Mouse (Mus musculus) retina, adult 2 months (tissue): Measurements from ENCODE around the gene Serpina3j.
"Not testable (repeated sequence)": the region's sequence is repeated elsewhere in the genome, so short reads cannot be mapped to it uniquely, and the experiment has no call there.

ENCODE experiments used
- DNase-seq: peaks from one replicate; pipeline ENCODE4 v3.0.0-alpha.2; 2012; ENCODE audit warnings: low read depth, low spot score

The Serpina3j gene

DNA sequence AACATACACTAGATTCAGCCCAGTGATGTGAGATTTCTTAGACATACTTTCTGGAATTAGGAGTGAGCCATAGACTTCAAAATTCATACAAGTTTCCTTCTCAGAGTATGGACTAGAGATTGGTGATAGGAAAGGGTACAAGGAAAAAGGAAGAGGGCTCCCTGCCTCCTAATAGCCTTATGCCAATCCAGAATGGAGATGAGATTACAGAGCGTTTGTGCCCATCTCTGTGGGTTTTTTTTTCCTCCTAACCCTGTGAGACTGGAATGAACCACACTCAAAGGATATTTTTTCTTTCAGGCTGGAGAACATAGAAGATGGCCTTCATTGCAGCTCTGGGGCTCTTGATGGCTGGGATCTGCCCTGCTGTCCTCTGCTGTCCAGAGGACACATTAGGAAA lies at the start of gene Serpina3j:
Gene Serpina3j (plus strand): TSS at position 301 of the 400 bp plus-strand sequence.
- DNase-seq: no peak

DNA sequence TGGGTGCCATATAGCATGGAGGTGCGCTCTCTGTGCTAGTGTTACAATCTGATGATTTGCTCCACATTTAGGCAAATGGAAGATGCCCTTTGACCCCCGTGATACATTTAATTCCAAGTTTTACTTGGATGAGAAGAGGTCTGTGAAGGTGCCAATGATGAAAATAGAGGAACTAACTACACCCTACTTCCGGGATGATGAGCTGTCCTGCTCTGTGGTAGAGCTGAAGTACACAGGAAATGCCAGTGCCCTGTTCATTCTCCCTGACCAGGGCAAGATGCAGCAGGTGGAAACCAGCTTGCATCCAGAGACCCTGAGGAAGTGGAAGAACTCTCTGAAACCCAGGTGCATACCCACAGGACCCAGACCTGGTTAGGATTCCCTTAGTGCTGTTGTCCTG lies 48.0 kb upstream of the Serpina3j start:
- DNase-seq: no peak

DNA sequence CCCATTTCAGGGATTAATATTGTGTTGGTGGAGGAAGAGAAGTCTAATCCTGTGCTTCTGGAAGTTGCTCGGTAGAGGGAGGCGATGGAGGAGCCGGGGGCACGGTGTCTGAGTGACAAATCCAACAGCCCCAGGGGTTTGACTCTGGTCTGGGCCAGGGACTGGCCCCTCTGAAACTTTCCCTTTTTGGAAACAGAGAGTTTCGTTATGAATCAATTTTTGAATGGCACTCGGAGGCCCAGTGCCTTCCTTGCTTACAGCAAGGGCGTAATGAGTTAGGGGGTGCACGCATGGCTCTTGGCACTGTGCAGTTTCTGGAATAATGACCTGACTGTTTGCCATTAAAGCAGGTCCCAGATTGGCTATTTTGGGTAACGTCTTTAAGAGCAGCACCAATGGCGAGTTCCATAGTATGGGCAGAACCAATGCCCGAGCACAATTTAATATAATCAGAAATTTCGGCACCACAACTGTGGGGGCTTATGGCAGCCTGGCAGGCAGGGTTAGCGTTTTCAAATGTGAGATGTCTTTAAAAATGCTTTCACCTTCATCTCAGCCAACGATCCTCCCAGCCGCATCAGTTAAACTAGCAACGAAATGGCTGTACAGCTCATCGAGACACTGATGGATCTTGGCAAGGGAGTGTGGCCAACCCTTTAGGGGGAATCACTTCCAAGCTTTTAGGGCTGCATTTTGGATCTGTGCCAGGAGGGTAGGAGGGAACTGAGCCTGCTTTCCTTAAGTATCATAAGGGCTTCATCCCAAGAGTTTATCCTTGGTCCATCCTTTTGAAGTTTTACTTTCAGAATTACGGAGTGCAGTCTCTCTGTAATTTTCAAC lies 35.9 kb upstream of the Serpina3j start:
- no peak for DNase-seq

DNA sequence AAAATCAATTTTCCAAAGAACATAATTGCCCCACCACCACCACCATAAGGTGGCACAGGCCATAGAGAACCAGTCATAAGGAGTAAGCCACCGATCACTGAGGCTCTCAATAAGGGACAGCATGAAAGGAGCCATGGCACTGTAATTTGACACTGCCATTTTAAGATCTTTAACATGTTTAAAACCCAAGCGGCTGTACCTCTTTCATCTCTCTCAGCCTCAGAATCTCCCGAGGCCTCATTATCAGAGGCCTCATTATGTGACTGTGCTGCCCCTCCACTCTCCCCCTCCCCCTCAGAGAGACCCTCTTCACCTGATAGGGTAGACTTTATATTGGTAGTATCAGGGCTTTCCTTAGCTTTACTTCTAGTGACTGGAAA lies 35.3 kb upstream of the Serpina3j start:
- no peak for DNase-seq

DNA sequence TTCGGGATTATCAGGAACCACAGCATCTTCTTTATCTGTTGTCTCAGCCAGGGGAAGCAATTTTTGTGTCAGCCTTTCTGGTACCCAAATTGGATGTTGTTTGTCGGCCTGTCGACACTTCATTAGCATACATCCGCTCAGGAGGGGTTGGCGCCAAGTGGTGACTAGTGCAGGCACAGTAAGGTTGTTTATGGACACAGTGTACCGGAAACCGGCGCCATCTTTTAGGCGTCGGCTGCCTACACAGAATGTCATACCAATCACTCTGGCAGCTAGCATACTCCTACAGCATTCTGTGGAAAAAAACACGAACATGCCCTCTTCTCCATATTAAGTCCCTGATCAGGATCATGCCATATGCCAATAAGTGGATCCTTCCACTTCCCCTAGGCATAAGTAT lies 31.0 kb upstream of the Serpina3j start:
- DNase-seq: no peak

DNA sequence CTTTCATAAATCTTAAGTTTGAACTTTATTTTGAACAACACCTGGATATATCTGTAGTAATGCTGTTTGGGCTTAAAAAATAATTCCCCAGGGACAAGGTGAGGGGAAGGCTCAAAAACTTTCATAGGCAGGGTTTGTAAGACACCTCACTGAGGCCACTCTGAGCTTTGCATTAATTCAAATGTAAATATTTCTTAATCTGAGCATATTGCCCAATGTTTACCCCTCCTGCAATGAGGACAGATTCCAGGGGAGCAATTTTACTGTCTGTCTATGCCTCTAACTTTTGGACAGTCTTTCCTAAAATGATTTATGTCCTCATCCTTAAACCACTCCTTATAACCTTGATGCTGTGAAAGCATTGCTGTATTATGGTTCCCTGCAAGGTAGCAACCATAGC lies 26.0 kb upstream of the Serpina3j start:
- DNase-seq: no peak

DNA sequence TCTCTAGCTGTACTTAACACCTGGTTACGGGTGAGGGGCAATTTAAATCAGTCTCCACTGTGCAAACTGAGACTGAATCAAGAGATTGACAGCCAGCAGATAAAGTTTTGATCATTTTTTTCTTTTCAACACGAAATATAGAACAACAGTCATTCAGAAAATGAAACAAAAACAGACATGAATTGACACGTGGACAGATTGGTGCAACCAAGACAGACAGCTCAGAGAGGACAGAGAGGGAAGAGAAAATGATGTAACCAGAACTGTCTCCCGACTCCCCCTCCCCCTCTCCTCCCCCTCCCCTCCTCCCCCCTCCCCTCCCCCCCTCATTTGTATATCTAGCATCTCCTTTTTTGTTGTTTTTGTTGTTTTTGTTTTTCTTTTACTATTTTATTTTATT lies 24.5 kb upstream of the Serpina3j start:
- no peak for DNase-seq

DNA sequence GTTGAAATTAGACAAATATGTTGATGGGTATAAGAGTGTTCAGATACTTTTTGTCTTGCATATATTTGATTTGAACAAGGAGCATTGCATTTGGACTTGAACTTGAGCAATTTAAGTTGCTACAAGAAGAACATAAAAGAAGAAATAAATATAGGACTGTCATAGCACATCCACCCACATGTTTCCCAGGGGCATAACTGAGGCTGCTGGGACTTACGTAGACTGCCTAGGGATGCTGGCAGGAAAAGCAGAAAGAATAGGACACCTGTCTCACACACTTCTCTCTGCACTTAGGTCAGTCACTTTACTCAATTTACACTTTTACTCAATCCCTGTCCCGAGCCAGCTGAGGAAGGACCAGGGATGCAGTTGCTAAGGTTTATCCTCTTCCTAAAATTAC lies 20.4 kb upstream of the Serpina3j start:
- no peak for DNase-seq

DNA sequence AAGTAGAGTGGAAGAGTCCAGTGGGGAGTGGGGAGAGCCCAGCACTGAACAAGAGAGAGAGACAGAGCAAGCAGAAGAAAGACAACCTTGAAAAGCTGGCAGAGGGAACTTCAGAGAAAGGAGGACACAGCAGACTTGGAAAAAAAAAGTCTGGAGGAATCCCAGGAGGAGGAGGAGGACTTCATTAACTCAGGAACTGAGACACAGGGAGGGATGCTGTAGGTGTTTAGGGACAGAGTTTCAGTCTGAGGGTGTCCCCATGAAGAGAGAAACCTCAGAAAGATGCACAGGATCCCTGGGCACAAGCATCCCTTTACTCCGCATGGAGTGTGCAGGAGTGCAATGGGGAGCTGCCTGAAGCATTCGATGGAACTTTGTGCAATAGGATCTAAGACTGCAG lies 16.3 kb upstream of the Serpina3j start:
- DNase-seq: no peak

DNA sequence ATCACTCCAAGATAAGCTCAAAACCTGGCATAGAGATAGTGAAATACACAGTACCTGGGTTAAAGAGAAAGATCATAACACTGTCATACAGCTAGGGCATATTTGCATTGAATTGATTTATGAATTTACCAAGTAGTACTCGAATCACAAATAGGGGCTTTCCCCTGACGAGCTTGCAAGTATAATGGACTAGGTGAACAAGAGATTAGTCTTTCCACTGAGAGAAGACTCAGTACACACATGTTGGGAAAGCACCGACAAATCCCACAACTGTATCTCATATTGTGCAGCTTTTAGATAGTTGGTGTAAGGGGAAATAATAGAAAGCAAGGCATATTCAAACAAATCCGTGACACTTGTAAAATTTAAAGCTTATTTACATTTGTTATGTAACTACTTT lies 8.4 kb upstream of the Serpina3j start:
- DNase-seq: no peak

DNA sequence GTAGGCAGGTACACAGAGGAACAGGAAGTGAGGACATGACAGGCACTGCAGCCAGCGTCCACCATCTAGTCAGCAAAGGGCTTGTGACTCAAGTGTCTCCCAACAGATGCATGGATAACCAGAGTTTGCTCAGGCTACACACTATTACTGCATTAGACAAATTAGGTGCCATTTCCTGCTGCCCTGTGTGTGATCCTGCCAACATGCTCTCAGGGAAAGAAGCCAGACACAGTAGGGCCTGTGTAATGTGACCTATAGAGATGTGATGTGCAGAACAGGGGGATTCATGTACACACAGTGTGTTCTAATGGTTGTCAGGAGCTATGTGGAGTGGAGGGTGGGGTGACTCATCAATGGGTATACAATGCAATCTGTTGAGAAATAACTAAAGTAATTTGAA lies 8.1 kb downstream of the Serpina3j start:
- no peak for DNase-seq

DNA sequence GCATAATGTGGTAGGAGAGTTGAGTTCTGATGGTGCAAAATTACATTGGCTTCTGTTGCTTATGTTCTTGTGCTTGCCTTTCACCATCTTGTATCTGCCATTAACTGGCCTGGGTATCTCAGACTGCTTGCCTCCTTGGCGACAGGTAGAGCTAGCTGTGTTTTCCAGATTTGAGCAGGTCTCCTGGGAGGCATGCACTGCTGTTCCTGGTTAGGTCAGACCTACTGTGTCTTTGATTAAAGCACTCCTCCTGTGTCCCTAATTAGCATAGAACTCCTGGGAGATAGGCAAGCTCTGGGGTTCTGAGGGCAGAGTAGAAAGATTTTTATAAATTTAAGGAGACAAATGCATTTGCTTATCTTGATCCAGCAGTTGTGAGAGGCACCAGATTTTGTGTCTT lies 17.3 kb downstream of the Serpina3j start:
- no peak for DNase-seq

DNA sequence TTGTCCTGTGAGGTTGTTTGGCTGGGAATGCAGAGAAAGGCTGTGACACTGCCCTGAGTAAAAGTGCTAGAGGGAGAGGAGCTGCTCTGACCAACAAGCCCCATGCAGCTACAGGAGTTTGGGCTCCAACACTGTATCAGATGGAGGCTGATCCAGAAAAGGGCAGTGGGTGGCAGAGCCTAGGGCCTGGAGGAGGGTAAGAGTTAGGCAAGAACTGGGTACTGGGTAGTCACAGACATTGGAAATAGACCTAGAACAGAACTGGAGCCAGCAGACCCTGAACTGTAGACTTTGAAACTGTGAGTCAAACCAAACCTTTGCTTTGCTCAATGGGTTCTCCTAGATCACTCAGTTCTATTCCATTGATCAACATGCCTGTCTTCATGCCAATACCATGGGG lies 22.5 kb downstream of the Serpina3j start:
- DNase-seq: not testable (repeated sequence)

DNA sequence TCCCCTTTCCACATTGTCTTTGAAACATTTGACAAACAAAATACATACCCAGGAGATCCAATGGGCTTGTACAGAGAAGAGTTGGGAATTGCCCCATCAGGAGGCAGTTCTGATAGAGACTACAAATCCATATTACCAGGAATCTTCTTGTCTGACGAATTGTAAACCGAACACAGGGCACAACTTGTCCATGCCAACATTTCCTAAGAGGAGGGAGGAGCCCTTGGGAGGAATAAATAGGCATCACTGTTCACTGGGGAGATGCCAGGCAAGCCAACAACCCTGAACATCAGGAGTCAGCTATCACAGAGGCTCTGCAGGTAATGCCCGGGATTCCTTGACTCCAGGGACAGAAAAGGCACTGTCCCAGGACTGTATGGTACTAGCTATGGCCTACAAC lies 23.9 kb downstream of the Serpina3j start, which contains the start of the genes Serpina3k and Serpina3m:
Gene Serpina3k (plus strand): TSS at position 261 of the 400 bp plus-strand sequence.
Gene Serpina3m (plus strand): TSS at position 261 of the 400 bp plus-strand sequence.
- DNase-seq: not testable (repeated sequence)

DNA sequence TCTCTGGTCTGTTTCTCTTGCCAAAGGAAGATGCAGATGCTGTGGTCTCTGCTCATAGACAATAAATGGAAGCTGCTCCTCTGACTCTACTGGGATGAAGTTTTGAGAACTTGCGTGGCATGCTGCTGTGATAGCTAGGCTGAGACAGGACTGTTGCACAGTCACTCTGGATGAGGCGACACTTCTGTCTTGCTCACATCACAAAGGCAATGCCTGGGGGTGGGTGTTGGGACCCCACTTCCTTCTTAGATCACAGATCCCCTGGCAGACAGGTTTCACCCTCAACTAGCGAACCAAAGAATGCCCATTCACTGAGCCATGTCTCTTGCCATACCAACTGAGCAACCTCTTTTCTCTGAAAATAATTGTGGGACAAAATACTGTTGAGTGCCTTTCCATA lies 24.4 kb downstream of the Serpina3j start:
- no peak for DNase-seq

DNA sequence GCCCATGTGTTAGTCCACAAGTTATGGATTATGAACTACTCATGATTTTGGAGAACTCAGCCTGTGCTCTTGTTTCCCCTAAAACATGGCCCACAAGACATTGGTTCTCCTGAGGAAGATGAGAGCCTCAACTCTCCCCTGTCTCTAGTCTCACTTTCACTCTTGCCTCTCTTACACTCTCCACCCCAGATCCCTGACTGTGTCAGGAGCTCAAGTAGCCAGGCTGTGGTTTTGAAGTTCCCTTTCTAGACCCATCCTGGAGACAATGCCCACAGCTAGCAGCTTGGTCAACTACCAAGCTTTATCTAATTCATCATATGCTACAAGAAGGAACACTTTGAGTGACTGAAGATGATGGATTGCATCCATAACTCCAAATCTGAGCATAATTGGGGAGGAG lies 28.1 kb downstream of the Serpina3j start:
- not testable (repeated sequence) for DNase-seq

DNA sequence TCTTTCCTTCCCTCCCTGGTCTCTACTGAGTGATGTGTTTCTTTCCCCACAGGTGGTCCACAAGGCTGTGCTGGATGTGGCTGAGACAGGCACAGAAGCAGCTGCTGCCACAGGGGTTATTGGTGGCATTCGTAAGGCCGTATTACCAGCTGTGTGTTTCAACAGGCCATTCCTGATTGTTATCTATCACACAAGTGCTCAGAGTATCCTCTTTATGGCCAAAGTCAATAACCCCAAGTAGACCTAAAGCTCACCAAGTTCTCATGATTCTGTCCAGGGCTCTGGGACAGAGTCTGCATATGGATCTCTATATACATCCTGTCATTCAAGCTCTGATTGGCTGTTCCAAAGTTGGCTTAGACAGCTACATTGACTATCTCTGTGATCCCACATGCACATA lies 30.8 kb downstream of the Serpina3j start:
- no peak for DNase-seq

DNA sequence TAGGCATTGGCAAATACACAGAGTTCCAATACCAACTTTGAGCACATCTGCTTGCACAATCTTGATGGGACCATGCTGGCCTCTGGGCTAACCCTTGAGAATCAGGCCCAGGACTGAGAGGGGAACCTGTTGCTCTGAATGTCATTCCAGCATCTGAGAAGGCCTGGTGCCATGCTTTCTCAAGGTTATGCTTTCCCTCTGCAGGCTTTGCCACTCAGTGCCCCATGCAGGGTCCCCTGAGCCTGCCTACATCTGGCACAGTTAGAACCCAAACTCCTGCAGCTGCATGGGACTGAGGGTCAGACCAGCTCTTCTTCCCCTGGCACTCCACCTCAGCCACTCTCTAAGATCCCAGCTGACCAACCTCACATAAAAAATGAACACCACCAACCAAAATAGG lies 31.4 kb downstream of the Serpina3j start:
- no peak for DNase-seq

DNA sequence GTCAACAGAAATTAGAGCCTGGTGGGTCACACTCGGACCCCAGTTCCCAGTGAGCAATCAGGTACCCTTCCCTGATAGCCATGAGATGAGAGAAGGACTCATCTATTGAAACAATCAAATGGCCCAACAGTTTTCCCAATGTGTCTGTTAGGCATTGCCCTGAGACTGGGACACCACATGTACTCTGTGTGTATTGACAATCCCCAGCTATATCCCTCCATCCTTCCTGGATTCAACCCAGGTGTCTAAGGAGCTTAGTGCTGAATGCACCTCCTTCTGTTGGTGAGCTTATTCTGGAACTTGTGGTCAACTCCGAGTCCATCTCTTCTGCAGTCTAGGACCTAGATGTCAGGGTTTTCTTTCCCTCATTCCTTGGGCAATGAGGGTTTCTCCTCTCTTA lies 32.7 kb downstream of the Serpina3j start:
- no peak for DNase-seq

DNA sequence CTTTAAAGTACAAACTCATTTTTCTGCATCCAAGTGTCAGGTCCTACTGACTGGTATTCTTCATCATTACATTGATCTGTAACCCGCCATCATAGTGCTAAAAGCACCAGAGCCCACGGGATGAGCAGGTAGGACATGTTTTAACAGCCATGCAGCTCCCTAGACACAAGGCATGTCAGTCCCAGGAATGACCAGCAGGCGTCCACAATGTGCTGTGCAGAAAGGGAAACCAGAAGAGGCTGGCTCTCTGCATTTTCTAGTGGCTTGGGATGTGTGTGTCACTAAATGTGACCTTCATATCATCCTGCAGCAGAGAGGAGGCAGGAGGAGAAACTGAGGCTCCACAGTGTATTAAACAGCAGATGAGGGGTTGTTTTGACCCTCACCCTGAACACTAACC lies 37.5 kb downstream of the Serpina3j start:
- DNase-seq: peak; percentile 3

DNA sequence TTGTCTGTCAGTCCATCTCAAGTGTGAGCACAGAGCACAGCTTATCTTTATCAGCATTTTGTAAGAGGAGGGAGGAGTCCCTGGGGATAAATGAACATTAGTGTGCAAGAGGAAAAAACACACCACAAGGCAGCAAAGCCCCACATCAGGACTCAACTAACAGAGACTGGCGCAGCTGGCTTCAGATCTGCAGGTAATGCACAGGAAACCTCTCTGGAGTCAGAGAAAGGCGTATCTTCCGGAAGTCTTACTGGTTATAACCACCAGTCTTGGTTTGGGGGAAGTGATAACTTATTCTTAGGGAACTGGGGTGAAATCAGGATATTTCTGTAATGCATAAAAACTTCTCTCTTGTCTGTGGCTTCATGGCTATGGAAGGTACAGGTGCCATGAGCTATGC lies 41.7 kb downstream of the Serpina3j start:
- no peak for DNase-seq

DNA sequence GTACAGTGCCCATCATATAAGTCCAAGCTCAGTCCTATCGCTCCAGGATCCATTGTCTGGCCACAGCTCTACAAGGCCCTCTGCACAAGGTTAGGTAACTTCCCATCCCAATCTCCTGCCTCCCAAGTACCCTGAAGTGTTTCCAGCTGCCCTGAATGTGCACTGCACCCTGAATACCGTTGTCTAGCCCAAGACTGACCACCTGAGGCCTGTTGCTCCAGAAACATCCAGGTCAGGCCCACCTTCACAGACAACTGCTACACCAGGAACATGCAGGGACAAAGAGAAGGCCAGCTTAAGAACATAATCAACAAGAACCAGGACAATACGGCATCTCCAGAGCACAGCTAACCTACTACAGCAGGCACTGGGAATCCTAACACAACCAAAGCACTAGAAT lies 55.6 kb downstream of the Serpina3j start:
- DNase-seq: no peak
